Mouse (Mus musculus) cerebellum, adult 2 months (tissue): ENCODE measurements around the gene Nudt15.

ENCODE experiments used
- CTCF ChIP-seq: fragments of 200-500 bp; IDR thresholded peaks from 2 replicates; pipeline ENCODE4 v1.5.1; 2011; ENCODE audit warnings: low read depth, mild to moderate bottlenecking, control low read depth, low read length, moderate library complexity, borderline replicate concordance; ENCODE audit not compliant: insufficient read depth
- POLR2A ChIP-seq: fragments of 200-500 bp; IDR thresholded peaks from 2 replicates; pipeline ENCODE4 v1.6.1; 2011; ENCODE audit warnings: low read length, control low read depth, borderline replicate concordance; ENCODE audit not compliant: insufficient read depth

DNA sequence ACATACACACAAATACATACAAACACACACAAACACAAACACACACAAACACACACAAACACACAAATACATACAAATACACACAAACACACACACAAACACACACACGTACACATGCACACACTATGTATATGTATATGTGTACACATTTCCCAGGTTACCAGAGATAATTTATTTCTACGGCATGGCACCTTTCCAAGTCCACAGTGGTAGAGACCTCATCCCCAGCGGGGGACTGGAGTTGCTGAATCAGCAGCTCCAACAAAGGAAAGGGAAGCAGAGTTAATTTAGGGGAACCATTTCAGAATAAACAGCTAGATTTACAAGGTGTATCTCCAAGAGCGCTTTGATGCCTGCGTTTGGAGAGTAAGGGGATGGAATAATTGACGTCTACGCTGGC lies 75.8 kb downstream of the Nudt15 start:
- TF ChIP-seq CTCF: no peak
- TF ChIP-seq POLR2A: no peak
